Mouse (Mus musculus): ENCODE data around the gene Gp1bb. TPM values are rescaled to one million over a fixed set of nuclear protein-coding genes. Genes with fewer than 3 reads are reported as not detected.
A peak's percentile ranks its signal among the peaks of the same experiment; 100 is the strongest.

The Gp1bb gene
- polyA plus RNA-seq, 1 experiment from 2014 or later = 9.8 TPM

GRCm38 (mm10) chr16:18582426-18583148 lies 39.6 kb downstream of the Gp1bb start:
- 0 out of 2 replicates have a peak overlapping the region, but pooled peaks have one; percentile 46 for H3K9ac ChIP-seq (ENCODE audit: low read depth, low read length)
- H3K4me1 ChIP-seq (ENCODE audit: control insufficient read depth, insufficient read depth, low read length) = peaks cover 21% of the 10 kb centered on the region

GRCm38 (mm10) chr16:18581623-18582205 lies 40.5 kb downstream of the Gp1bb start:
- Histone ChIP-seq H3K36me3 (ENCODE audit: control insufficient read depth, insufficient read depth, low read length) (no peaks in the 10 kb centered on the region), H3K4me3 (ENCODE audit: low read depth, low read length) (peak overlapping the region; percentile 38), H3K9ac (ENCODE audit: low read depth, low read length) (0 out of 2 replicates have a peak overlapping the region, but pooled peaks have one; percentile 46), H3K27me3 (ENCODE audit: control insufficient read depth, insufficient read depth, low read depth, low read length) (peaks cover 73% of the 10 kb centered on the region), H3K4me1 (ENCODE audit: control insufficient read depth, insufficient read depth, low read length) (peaks cover 16% of the 10 kb centered on the region), H3K4me2 (ENCODE audit: low read length) (peak overlapping the region; percentile 55), H3K27ac (ENCODE audit: low read length) (no peak overlapping the region), H3K9me3 (replicated peaks; ENCODE audit: control insufficient read depth, low read length, poor library complexity, severe bottlenecking) (no peaks in the 10 kb centered on the region)
- ATAC-seq = peak; percentile 43
- 1% methylated on average over 43 of the region's 66 CpGs for WGBS

More at GRCm38 (mm10) chr16:18582426-18583148, 39.6 kb downstream of the Gp1bb start:
- WGBS = 1% methylated on average over 64 of the region's 67 CpGs
- Histone ChIP-seq H3K4me3 (ENCODE audit: low read depth, low read length) (peak overlapping the region; percentile 38), H3K27ac (ENCODE audit: low read length) (no peak overlapping the region), H3K27me3 (ENCODE audit: control insufficient read depth, insufficient read depth, low read depth, low read length) (peaks cover 73% of the 10 kb centered on the region), H3K9me3 (replicated peaks; ENCODE audit: control insufficient read depth, low read length, poor library complexity, severe bottlenecking) (no peaks in the 10 kb centered on the region), H3K36me3 (ENCODE audit: control insufficient read depth, insufficient read depth, low read length) (no peaks in the 10 kb centered on the region), H3K4me2 (ENCODE audit: low read length) (peak overlapping the region; percentile 55)
- 0 out of 2 replicates have a peak, but pooled peaks have one; percentile 10 for ATAC-seq

GRCm38 (mm10) chr16:18581050-18581622 lies 41.1 kb downstream of the Gp1bb start:
- Histone ChIP-seq H3K9me3 (replicated peaks; ENCODE audit: control insufficient read depth, low read length, poor library complexity, severe bottlenecking) (no peaks in the 10 kb centered on the region), H3K4me2 (ENCODE audit: low read length) (peak overlapping the region; percentile 55), H3K4me3 (ENCODE audit: low read depth, low read length) (peak overlapping the region; percentile 38), H3K36me3 (ENCODE audit: control insufficient read depth, insufficient read depth, low read length) (no peaks in the 10 kb centered on the region), H3K27me3 (ENCODE audit: control insufficient read depth, insufficient read depth, low read depth, low read length) (peaks cover 73% of the 10 kb centered on the region), H3K9ac (ENCODE audit: low read depth, low read length) (no peak overlapping the region), H3K4me1 (ENCODE audit: control insufficient read depth, insufficient read depth, low read length) (peaks cover 11% of the 10 kb centered on the region), H3K27ac (ENCODE audit: low read length) (no peak overlapping the region)
- no peak for ATAC-seq
- 4% methylated on average over 21 of the region's 21 CpGs for WGBS

DNA sequence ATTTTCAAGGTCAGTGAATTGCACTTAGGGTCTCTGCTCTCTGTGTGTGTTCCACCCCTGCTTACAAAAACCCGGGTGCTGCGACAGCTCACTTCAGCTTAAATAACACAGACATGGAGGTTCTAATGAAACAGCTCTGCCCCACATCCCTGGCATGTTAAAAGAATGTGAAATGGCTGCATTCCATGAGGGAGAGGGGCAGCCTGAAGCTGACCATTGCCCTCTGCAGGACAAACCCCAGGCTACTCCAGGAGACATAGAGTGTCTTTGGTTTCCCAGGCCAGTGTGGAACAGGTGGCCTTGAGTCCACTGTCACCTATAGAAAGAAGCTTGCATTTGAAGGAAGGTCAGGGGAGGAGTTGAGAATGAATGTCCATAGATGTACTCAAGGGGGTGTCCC lies 41.8 kb downstream of the Gp1bb start:
- peaks cover 69% of the 10 kb centered on the region for H3K27me3 ChIP-seq (ENCODE audit: control insufficient read depth, insufficient read depth, low read depth, low read length)

GRCm38 (mm10) chr16:18577599-18578160 lies 44.5 kb downstream of the Gp1bb start:
- no peak overlapping the region for H3K27ac ChIP-seq (ENCODE audit: low read length)
- no peaks in the 10 kb centered on the region for H3K9me3 ChIP-seq (replicated peaks; ENCODE audit: control insufficient read depth, low read length, poor library complexity, severe bottlenecking)
- H3K4me1 ChIP-seq (ENCODE audit: control insufficient read depth, insufficient read depth, low read length) = peaks cover 11% of the 10 kb centered on the region
- no peak overlapping the region for H3K4me3 ChIP-seq (ENCODE audit: low read depth, low read length)
- peaks cover 42% of the 10 kb centered on the region for H3K27me3 ChIP-seq (ENCODE audit: control insufficient read depth, insufficient read depth, low read depth, low read length)
- no peak overlapping the region for H3K4me2 ChIP-seq (ENCODE audit: low read length)
- WGBS = 13% methylated on average over 5 of the region's 5 CpGs
- no peak overlapping the region for H3K9ac ChIP-seq (ENCODE audit: low read depth, low read length)
- H3K36me3 ChIP-seq (ENCODE audit: control insufficient read depth, insufficient read depth, low read length) = no peaks in the 10 kb centered on the region
- ATAC-seq = no peak

More for the DNA sequence above, 41.8 kb downstream of the Gp1bb start:
- ATAC-seq = no peak
- Histone ChIP-seq H3K27ac (ENCODE audit: low read length) (no peak overlapping the region), H3K36me3 (ENCODE audit: control insufficient read depth, insufficient read depth, low read length) (no peaks in the 10 kb centered on the region), H3K4me2 (ENCODE audit: low read length) (no peak overlapping the region), H3K4me1 (ENCODE audit: control insufficient read depth, insufficient read depth, low read length) (peaks cover 11% of the 10 kb centered on the region), H3K9ac (ENCODE audit: low read depth, low read length) (no peak overlapping the region), H3K4me3 (ENCODE audit: low read depth, low read length) (no peak overlapping the region), H3K9me3 (replicated peaks; ENCODE audit: control insufficient read depth, low read length, poor library complexity, severe bottlenecking) (no peaks in the 10 kb centered on the region)
- WGBS = 24% methylated on average over 2 of the region's 2 CpGs

DNA sequence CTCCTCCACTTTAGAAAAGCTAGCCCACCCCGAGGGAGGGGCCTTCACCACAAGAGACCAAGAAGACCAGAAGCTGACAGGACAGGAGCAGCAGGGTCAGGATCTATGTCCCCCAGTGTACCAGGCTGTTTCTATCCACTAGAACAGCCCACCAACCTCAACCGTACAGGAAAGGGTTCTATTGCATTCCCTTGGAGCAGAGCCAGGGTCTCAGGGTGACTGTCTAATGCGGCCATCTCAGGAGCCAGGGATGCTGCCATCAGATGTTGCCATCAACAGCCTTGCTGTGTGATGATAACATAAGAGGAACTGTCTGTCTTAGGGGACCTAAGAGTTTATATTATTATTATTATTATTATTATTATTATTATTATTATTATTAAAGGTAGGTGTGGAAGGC lies 45.1 kb downstream of the Gp1bb start:
- ATAC-seq = no peak
- Histone ChIP-seq H3K4me1 (ENCODE audit: control insufficient read depth, insufficient read depth, low read length) (peaks cover 10% of the 10 kb centered on the region), H3K4me3 (ENCODE audit: low read depth, low read length) (no peak overlapping the region), H3K36me3 (ENCODE audit: control insufficient read depth, insufficient read depth, low read length) (no peaks in the 10 kb centered on the region), H3K27me3 (ENCODE audit: control insufficient read depth, insufficient read depth, low read depth, low read length) (peaks cover 36% of the 10 kb centered on the region), H3K27ac (ENCODE audit: low read length) (no peak overlapping the region), H3K9ac (ENCODE audit: low read depth, low read length) (no peak overlapping the region), H3K4me2 (ENCODE audit: low read length) (no peak overlapping the region), H3K9me3 (replicated peaks; ENCODE audit: control insufficient read depth, low read length, poor library complexity, severe bottlenecking) (no peaks in the 10 kb centered on the region)
- 29% methylated on average over 3 of the region's 3 CpGs for WGBS

GRCm38 (mm10) chr16:18574196-18574595 lies 48.0 kb downstream of the Gp1bb start:
- Histone ChIP-seq H3K27me3 (ENCODE audit: control insufficient read depth, insufficient read depth, low read depth, low read length) (peaks cover 9% of the 10 kb centered on the region), H3K27ac (ENCODE audit: low read length) (no peak overlapping the region), H3K4me2 (ENCODE audit: low read length) (no peak overlapping the region), H3K36me3 (ENCODE audit: control insufficient read depth, insufficient read depth, low read length) (no peaks in the 10 kb centered on the region), H3K9me3 (replicated peaks; ENCODE audit: control insufficient read depth, low read length, poor library complexity, severe bottlenecking) (no peaks in the 10 kb centered on the region), H3K4me1 (ENCODE audit: control insufficient read depth, insufficient read depth, low read length) (no peaks in the 10 kb centered on the region), H3K9ac (ENCODE audit: low read depth, low read length) (no peak overlapping the region), H3K4me3 (ENCODE audit: low read depth, low read length) (no peak overlapping the region)
- no peak for ATAC-seq
- WGBS = 79% methylated on average over 8 of the region's 8 CpGs

Measured in midbrain, embryonic 16.5 days (tissue).